Mouse (Mus musculus): ENCODE results near the gene Mapk10.

DNA sequence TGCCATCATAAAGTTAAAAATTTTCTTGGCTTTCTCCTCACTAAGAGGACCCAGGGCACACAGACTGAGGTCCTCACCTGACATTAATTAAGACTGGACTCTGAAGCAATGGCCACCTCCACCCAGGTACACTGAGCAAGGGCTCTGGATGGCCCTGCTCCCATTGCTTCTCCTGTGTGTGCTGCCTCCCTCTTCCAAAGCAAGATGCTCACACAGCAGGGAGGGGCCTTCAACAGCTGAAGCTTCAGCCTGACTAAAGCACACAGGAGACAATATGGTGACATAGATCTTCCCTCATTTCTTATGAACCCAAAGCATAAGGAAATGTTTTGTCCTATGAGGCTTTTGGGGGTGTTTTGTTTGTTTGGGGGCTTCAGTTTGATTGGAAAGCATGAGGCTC, 215.2 kb downstream of the Mapk10 start:
- TF ChIP-seq CTCF (IDR thresholded peaks at IDR 0.05; ENCODE audit: low read depth) = no peak
- TF ChIP-seq EP300 (IDR thresholded peaks at IDR 0.05; ENCODE audit: low read depth) = no peak

Measured in heart, postnatal 0 days (tissue).